Mouse (Mus musculus) erythroblast, embryonic 14.5 days (primary cell): ENCODE measurements around the gene Itih4.

ENCODE experiments used
- GATA1 ChIP-seq: IDR thresholded peaks from 2 replicates; pipeline ENCODE4 v1.6.1; 2012; ENCODE audit warnings: low read length, inconsistent platforms, mixed read lengths
- TAL1 ChIP-seq: IDR thresholded peaks from 3 replicates; pipeline ENCODE4 v1.6.1; 2012; ENCODE audit warnings: low read length, inconsistent platforms, mixed read lengths

DNA sequence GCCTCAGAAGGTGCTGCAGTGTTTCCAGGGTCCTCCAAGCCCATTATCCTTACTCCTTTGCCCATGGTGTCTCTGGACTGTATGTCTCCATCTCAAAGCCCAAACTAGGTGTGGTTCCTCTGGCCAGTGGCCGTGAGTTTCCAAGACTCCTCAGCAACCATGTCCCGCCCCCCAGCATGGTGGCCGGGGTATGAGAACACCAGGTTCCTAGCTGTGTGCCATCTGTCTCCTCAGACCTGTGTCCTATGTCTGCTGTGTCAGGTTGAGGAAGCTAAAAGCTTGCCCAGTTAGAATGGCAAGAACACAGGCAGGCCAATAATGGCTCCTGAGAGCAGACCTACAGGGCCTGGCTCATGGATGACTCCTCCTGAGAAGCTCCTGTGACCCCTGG is 4.6 kb upstream of the Itih4 start:
- TF ChIP-seq TAL1, result no peak
- TF ChIP-seq GATA1, result no peak
